Mouse (Mus musculus): ENCODE measurements at regions not wholly inside any gene's neighbourhood (a gene's known extent, or its start where the extent isn't known, plus 50 kb on each side); places are given as distances from the start of the nearest gene placed in this dataset.
"Not testable (repeated sequence)": the region's sequence is repeated elsewhere in the genome, so short reads cannot be mapped to it uniquely, and the experiment has no call there.

GRCm38 (mm10) chr1:88752332-88752731 is 50.3 kb upstream of the Arl4c start:
- DNase-seq: no peak

GRCm38 (mm10) chr1:88756658-88757057 is 54.6 kb upstream of the Arl4c start:
- DNase-seq: peak; percentile 57 to 68

DNA sequence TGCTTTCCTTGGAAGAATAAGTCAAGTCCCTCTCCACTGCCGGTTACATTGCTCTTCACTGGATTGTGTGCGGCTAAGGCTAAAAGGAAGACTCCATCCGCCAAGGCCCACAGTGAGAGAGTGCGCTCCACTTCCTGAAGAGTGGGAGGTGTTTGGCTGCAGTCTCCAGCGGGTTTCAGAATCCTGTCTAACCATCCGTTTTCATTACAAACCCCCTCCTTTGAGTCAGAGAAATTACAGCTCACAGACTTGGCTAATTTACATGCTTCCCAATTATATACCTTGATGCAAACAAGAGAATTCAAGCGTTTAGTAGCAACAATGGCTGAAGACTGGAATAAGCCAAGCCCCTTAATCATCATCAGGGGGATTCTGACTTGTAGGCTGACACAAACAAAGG is 55.1 kb upstream of the Arl4c start:
- no peak for DNase-seq

GRCm38 (mm10) chr1:88757746-88758145 is 55.7 kb upstream of the Arl4c start:
- no peak for DNase-seq

DNA sequence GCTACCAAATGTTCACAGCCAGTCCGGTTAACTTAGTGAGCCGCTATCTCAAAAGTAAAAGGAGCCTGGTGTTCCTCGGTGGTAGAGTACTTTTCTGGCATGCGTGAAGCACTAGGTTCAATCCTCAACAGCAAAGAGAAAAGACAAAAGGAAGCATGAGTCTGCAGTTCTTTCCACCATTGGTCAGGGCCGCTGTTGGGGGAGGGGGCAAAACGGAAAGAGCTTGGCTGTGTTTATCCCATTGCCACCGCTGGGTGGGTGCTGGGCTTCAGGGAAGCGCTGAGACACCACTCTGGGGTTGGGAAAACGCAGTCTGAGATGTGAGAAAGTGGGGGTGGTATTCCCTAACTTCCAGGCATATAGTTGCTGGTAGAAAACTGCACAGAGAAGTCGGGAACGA is 58.6 kb upstream of the Arl4c start:
- no peak for DNase-seq

DNA sequence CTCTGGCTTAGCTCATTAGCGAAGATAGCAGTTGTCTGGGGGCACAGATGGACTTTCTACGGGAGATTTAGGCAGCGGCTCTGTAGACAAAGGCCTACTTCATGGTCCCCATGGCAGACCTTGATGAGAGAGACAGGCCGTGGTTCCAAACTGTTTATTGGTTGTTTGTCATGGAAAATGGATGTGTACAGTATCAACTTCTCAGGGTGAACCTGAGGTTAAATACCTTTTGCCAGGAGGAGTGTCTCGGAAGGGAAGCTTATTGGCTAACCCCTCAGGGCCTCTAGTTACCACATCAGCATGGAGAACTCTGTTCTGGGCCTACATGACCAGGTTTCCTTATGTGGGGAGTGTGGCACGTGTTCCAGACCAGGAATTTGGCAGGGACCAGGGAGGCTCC is 59.1 kb upstream of the Arl4c start:
- no peak for DNase-seq

DNA sequence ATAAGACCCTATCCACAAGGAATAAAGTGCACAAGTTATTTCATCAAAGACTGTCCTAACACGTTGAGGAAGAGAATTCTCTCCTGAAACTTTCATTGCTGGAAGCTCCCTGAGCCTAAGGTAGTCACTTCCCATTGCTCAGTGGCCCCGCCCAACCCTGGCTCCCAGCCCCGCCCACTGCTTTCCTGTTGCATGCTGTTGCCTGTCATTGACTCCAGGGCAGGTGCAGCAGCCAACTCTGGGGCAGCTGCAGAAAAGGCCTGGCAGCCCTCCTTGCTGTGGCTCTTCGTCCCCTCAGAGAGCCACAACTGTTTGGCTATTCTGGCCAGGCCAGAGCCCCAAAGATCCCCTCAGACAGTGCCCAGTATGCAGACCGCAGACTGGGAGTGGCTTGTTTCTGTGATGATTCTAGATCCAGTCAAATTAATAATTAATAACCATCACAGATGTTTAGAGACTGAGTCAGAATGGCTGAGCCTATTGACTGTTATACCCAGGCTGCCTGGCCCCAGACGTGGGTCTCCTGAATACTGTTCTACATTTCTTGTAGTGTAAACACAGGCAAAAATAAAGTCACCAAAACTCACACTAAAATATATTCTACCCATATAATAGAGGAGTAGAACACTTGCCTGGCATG is 61.8 kb upstream of the Arl4c start:
- no peak for DNase-seq

DNA sequence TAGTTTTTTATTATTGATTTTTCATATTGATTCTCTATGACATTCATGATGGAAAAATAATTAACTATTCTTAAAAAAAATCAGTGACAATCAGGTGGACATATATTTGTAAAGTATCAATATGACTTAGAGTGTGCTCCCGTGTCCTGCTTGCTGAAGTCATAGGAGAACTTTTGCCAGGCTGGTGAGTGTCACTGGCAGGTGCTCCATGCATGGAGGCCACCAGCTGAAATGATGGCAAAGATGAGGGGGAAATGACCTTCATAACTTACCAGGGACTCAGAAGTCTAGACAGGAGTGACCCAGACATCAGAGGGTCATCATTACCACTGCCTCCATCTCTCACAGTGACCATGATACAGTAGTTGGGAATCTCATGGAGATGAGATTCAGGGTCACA is 62.5 kb upstream of the Arl4c start:
- DNase-seq: no peak

DNA sequence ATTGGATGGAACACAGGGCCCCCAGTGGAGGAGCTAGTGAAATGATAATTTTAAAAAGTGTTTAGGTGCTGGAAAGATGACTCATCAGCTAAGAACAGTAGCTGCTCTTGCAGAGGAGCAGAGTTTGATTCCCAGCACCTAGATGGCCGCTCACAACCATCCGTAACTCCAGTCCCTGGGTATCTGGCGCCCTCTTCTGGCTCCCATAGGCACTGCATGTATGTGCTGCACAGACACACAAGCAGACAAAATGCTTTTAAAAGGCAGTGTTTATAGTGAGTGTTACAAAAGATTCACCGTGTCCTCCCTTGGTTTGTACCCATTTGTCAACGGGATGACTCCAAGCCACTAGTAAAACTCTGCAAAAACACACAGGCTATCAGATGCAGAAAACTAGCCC is 75.0 kb upstream of the Arl4c start:
- no peak for DNase-seq

DNA sequence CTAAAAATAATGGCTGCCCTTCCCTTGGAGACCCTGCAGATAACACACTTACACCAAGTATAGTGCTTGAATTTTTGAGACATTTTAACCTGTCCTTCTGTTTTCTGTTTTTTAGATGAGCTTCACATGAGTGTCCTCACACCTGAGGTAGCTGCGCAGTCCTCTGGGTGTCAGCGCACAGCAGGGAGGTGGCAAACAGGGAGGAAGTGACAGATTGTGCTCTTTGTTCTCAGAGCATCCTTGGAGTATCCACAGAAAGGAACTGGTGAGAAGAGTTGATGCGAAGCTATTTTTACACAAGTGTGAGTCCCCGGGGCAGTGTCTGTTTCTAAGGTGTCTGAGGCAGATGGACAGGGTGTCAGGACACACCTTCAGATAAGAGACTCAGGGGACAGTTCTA is 78.2 kb upstream of the Arl4c start:
- no peak for DNase-seq

DNA sequence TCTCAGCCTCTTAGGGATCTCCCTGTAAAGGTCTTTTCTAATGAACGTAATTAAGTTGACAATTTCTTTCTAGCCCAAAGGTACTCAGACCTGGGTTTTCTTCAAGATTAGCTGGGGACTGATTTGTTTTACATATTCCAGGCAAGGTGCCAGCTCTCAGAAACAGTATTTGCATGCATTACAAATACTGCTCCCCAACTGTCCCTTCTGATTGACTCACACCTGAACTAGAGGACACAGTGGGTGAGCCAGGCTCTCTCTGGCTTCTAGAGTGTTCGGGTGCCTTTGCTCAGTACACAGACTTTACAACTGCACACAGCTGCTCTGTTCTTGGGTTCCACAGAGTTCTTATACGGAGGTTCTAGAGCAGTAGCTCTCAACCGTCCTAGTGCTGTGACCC is 81.1 kb upstream of the Arl4c start:
- DNase-seq: no peak

DNA sequence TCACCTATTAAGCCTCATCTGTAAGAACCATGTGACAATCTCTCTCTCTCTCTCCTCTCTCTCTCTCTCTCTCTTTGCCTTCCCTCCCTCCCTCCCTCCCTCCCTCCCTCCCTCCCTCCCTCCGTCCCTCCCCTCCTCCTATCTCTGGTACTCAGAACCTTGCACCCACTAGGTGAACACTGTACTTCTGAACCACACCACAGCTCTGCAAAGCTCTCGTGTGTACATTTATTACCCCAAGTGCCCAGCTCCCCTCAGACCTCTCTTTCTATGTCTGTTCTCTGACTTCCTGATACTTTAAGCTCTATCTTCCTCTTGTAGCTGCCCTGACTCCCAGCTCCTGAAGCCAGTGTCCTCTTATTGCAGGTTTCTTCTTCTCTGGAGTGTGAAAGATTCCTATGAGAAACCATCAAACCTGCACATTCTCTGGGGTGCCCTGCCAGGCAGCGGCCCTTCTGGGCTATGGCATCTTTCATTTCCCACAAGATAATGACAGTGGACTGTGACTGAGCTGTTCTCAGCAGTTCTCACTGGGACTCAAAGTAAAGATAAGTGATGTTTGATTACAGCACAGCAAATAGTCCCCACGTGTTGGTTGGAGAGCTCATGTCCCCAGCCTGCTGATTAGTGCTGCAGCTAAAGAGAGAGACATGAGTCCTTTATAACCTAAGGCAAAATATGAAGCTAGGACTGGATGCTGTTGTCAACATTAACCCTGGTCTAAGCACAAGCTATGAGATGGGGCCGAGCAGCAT is 83.0 kb upstream of the Arl4c start:
- DNase-seq: no peak

DNA sequence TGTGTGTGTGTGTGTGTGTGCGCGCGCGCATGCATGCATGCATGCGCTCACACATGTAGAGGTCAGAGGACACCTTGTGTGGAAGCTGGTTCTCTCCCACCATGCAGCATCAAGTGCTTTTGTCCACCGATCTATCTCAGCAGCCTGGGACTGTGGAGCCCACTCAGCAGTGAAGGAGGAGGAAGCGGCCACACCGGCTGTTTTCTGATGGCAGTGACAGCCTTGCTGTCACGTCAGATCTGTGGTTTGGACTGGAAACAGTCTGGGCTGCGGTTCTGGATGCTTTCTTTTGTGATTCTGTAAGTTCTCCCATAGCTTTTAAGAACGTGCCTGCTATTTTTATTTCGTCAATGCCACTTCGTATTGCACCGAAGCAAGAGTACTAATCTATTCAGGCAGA is 84.0 kb upstream of the Arl4c start:
- no peak for DNase-seq

DNA sequence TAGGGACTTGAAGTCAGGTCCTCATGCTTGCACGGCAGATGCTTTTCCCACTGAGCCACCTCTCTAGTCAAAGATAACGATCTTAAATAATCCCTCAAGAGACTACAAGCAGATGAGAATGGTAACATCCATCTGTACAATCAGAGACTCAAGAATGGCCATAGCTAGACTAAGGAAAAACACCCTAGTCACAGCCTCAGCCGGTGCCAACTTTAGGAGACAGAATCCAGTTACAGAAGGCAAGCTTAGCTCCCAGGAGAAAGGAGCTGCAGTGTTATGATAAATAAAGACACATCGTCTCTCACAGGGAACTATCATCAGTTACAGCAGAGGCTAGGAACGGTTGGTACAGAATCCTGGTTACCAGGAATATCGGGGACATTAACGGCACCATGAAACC is 88.7 kb upstream of the Arl4c start:
- DNase-seq: no peak

DNA sequence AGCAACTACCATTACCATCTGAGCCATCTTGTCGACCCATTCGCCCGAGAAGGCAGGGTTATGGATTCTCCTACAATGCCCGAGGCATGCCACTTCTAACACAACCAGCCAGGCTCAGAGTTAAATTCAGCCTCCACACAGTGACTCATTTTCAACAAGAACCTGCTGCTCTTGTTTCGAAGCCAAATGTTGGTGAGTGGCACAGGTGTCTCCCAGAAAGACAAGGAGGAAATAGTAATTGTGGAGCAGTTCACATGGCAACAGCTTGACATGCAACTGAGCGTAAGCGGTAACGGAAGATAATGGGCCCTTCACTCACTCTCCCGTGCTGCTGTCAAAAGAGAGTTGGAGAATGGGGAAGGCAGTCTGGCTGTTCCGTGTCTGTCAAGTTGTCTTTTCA is 92.9 kb upstream of the Arl4c start:
- DNase-seq: no peak

DNA sequence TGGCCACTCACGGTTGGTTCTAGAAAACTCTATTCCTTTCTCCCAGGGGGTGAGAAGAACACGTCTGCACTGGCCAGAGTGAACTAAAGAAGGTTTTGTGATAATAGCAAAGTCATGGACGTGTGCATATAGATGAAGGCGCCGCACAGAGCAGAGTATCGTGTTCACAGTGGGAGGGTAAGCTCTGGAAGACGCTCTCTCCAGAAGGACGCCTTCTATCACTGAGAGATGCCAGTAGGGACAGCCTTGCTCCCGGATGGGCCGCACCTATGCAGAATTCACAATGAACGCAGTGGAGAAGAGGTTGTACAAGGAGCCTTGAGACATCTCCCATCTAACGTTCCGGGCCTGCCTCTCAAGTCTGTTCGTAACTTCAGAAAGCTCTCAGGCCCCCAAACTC is 96.5 kb upstream of the Arl4c start:
- no peak for DNase-seq

GRCm38 (mm10) chr1:88798874-88799273 is 96.9 kb upstream of the Arl4c start:
- DNase-seq: no peak

DNA sequence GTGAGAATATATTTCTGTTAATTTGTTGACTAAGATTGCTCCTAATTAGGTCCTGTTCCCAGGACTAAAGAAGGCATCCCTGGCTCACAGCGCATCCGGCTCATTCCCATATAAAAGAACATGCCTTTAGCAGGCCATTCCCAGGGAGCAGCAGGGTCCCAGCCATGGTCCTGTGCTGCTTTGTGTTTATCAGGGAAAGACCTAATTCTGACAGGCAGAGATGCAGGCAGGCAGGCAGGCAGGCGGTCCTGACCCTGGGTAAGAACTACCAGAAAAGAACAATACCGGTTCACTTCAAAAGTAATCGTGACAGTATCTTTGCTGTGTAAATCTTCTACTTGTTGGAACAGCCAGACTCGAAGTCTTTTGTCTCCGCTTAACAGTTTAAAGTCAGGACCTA is 97.3 kb upstream of the Arl4c start:
- DNase-seq: no peak

DNA sequence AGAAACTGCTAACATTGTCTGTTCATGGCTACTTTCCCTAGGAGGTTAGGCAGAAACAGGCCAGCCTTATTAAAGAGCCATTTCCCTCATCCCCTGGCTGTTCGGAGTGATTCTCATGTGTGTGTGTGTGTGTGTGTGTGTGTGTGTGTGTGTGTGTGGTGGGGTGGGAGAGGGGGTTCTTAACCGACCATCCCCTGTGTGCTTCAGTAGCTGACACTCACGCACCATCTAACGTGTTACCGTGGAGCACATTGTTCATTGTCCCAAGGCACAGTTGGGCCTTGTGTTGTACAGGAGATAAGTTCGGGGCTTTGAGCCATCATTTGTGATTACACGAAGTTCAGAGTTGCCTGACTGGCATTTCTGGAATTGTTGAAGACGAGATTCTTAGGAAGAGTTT is 97.8 kb upstream of the Arl4c start:
- no peak for DNase-seq

GRCm38 (mm10) chr1:88800411-88800810 is 98.4 kb upstream of the Arl4c start:
- DNase-seq: no peak

DNA sequence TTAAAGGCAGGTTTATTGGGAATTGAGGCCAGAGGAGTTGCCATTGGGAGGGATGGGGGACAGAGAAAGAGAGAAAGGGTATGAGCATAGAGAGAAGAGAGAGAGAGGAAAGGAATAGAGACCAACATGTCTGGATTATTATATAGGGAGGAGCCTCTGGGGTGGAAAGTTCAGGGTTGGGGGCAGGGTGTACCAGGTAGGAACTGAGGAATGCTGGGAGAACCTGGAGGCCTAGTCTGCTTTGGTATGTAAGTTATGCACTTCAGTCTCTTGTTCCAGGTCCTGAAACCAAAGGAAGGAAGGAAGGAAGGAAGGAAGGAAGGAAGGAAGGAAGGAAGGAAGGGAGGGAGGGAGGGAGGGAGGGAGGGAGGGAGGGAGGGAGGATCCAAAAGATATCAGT is 99.1 kb upstream of the Arl4c start:
- DNase-seq: not testable (repeated sequence)

DNA sequence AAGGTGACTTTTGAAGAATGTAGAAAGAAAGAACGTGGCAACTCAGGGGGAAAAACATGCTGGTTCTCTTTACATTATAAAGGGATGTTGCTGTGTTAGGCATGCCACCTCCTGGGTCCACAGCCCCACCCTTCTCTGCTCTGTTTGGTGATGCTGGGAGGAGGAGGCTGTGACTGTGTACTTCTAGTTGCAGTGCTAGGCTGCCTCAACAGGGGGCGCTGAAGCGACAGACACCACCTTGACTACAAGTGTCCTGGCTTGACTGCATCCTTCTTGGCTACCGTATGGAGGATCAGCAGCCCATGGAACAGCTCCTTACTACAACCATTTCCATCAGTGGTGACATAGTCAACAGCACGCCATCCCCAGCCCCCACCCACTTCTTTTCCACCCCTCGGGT is 104.9 kb upstream of the Arl4c start:
- DNase-seq: peak; percentile 60

DNA sequence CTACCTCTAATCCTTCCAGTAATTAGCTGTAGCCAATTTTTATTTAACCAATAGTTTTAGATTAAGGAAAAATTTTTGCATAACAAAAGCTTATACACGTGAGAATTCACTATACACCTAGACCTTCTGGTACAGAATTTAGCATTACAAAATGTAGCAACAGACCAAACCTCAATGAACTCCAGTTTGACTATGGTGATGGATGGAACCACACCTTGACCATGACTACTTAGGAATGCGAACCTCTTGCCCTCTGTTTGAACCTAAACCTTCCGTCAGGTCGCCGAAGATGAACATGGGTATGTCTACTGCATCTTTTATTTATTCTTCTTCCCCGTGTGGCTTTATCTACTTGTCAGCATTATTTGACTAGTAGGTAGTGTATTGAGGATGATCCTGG is 105.9 kb upstream of the Arl4c start:
- no peak for DNase-seq

- DNase-seq: no peak
Measured at GRCm38 (mm10) chr1:88808508-88808907, 106.5 kb upstream of the Arl4c start.

All from adrenal gland, postnatal 36 days (tissue).